Mouse (Mus musculus): Measurements from ENCODE around the gene Dsn1.

Gene Dsn1

DNA sequence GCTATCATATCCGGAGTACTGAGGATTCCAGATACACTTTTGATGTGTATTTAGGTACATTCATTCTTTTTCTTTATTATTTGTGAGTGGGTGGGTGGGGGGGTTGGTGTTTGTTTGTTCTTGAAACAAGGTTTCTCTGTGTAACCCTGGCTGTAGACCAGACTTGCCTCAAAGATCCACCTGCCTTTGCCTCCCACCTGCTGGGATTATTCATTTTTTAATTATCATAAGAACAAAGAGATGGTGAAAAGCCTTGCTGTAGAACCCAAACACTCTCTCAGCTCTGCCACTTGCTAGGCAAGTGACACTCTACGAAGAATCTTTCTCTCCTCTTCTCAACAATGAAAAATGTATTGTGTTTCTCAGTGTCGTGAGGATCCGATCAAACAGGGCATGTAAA is 12.3 kb upstream of the Dsn1 start:
- no peak for DNase-seq

DNA sequence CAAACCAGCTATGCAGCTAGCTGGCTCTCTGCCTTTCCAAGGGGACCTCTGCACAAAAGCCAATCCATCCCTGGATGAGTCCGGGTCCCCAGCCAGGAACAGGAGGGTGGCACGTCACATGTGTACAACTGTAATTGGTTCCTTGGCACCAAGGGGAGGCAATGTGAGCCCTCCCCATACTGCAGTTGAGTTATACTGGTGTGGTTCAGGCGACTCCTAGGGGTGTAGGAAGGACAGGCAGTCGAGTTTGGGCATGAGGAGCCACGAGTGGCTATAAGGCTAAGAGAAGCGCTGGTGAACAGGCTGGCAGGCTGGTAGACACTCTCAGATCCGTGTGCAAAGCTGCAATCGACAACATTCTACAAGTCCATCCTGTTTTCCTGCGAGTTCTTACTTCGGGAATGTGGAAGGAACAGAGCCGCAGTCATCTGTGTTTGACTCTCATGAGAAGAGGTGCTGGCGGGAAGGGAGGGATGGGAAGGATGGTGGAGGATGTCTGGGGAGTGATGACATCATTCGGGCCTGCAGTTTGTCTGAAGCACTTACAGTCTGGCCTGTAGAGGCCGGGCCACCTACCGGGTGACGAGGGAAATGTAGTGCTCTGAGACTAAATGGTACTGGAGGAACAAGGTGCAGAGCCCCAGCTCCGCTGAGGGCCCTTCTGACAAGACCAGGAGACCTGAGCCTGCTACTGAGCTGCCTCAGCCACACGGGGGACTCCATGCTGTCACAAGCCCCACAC is 9.7 kb upstream of the Dsn1 start:
- no peak for DNase-seq

DNA sequence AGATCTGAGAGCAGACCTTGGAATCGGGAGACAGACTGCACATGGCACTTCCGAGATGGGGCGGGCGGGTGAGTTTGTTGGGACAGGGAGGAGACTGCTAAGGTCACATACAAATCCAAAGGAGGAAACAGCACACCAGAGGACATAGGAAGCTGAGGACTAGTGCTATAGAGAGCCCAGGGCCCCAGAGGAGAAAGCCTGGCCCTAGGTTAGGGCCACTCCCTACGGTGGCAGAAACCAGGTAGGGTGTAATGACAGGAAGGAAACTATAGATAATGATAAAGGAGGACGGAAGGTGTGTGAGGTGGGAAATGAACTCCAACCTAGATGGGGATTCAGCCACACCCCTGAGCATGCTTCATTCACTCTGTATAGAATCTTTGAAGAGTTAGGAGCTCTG is 5.4 kb upstream of the Dsn1 start:
- no peak for DNase-seq

DNA sequence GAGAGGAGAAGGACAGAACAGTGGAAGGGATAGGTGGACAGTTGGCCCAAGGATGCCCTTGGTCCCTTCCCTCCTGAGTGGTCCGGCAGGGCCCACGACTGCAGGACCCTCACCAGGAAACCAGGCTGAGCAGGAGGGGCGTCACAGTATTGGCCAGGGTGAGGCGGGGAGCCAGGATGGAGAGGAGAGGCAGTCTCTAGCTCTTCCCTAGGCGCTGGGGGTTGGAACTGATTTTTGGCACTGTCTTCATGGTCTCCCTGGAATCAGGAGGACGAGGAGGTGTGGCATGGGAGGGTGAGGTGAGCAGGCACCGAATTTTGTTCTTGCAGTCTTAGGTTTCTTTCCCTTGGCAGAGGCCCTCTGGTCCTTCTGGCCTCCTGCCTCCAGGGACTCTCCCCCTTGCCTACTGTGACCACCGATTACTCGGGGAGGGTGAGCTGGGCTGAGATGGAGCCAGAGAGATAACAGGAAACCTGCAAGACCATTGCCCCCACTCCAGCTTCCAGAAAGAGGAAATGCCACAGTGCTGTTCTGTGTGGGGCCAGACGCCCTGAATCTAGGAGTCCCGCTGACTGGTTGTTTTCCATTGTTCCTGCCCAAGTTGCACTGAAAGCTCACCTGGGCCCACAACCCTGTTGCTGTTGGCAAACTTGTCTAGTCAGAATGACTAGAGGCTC is 3.8 kb upstream of the Dsn1 start:
- DNase-seq = peak; percentile 24

DNA sequence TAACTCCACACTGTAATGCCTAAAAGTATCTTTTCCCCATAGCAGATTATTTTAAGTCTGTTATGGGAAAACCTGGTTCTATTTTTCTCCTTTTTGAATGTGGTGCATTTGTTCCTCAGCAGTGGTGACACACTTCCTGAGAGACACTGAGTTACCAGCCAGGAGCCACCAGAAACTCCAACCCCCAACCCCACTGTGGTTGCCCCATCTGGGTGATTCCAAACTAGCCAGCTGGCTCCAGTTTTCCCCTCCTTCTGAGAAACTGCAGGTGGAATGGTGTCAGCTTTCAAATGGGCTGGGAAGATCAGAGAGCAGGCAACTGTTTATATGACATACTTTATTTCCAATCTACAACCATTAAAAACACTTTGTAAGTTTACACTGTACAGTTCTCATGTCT is 3.2 kb upstream of the Dsn1 start:
- peak; percentile 46 for DNase-seq

DNA sequence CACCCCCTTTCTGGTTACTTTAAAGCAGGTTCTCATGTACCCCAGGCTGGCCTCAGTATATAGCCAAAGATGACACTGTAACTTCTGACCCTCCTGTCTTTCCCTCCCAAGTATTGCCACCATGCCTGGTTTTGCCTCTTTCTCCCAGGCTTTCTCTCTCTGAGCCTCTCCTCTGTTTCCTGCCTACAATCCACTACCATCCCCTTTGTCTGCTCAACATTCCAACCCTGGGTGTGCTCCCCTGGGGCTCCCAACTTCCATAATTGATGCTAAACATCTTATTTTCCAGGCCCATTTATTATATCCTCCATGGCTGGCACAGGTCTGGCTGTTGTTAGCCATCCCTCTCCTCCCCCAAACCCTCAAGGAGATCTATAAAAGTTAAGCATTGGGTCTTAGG is 1.6 kb upstream of the Dsn1 start:
- DNase-seq = no peak

DNA sequence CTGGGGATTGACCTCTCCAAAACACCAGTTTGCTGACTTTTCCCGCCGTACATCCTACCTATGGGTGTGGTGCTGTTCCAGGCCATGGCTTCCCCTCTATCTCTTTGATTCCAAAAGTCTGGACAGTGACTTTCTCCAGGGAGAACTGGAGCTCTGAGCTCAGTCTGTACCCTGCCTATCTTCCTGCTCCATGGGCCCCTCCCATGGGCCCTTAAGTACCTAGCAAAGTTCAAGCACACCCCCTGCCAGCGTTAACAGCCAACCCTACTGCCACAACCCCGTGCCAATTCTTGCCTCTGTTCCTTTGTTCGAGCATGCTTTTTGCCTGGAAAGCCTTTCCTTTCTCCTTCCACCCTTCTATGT is 261 bp upstream of the Dsn1 start:
- no peak for DNase-seq

DNA sequence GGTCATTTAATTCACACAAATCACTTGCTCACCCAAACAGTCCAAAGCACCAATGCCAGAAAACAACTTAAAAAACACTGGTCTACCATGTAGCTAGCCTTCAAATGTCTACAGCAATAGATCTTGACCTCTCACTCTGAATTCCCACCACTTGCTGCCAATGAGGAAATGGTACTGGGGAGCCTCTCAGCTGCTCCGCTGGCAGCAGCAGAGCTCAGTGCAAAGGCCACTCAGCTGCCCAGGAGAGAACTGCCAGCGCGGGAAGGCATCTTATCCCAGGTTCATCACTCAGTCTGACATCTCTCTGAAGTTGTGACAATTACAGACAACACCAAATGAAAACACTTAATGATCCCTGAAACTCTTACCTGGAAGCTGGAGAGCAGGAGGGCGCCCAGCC is 4.6 kb downstream of the Dsn1 start:
- DNase-seq = no peak

DNA sequence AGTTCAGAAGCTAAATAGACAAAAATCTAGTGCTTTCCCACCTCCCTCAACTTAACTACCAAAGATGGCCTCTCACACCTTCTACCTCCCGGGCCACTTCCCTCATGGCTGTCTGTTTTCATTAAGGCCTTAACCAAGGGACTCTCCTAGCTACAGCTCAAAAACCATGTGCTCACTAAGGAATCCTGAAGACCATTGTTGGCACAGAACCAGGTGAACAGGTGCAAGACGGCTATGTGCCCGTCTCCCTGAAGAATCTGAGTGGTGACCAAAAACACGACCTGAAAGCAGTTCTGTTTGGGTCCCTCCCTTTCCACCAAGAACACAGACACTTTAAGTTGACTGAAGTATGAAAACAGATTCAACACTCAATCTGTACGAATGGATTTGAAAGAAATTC is 8.7 kb downstream of the Dsn1 start:
- DNase-seq = no peak

DNA sequence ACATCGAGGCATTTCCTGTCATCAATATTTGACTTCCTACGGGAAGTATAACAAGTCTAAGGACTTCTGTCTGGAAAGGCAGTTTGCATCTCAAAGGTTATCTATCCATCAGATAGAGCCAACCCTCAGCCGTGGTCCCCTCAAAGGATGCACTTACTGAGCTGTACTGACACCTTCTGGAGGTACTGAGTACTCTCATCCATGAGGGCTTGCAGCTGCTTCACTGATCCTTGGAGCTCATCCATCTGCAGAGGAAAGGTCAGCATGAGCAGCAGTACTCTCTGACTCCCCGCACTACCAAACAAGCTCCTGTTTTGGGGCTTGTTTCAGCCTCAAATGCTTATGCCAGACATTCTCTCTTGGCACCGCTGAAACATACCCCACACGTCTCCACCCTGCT is 10.4 kb downstream of the Dsn1 start:
- DNase-seq = peak; percentile 72

DNA sequence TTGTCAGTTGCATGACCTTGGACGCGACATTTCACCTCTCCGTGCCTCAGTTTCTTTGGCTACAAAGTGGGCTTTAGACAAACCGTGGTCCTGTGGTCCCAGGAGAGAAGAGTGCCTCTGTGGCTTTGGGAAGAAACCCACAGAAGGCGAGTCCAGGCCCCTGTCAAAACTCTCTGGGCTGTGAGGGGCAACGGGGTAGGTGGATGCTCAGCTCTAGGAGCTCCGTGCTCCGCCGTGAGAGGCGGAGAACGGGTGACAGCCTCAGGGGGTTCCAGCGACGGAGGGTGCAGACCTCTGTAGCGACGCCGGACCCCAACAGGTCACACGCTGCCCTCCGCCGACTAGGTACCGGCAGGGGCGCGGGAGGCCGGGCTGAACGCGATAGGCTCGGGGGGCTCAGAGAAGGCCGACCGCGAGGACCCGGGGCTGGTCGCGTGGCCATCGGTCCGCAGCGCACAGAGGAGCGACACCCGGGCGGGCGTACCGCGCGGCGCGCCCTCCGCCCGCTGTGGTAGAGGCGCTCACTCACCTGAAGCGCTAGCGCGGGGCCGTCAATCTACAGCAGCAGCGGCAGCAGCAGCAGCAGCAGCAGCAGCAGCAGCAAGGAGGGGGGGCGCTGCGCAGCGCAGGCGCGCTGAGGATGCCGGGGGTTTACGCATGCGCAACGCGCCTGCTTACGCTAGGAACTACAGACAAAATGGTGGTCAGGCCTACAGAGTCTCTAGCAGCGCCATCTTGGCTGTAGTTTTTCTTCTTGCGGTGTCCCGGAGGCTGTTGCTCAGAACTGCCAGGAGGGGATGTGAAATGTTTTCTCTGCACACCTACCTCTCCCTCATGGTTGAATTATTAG is 15.3 kb downstream of the Dsn1 start, which contains the start of gene Ndrg3:
Gene Ndrg3 (minus strand): TSS at position 587 of the 850 bp plus-strand sequence.
- DNase-seq = peak; percentile 98

DNA sequence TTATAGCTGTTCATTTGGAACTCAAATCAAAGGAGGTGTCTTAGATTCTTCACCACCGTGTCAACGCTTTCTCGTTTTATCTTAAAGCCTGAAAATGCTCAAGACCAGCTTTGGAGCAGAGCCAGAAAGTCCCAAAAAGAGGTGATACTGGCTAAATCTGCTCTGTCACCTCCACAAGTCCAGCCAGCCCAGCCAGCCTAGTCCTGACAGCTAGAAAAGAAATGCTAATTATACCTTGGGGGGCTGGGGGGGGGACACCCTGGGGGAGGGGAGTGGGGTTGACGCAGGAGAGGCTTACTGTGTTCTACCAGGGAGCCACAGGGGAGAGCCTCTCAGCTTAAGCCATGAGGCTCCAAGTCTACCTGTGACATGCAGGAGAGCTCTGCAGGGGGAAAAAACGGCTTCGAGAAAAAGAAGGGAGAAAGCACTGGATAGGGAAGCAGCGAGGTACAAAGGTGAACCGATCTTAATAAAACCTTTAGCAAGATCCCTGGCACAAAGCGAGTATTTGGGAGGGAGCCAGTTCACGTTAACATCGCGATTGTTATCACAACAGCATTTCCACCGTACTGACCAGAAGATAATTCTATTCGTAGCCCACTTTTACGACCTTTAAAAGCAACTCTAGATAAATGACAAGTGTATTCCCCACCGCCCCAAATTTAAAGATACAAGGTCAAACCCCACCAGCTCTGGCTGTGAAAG is 16.1 kb downstream of the Dsn1 start:
- no peak for DNase-seq

DNA sequence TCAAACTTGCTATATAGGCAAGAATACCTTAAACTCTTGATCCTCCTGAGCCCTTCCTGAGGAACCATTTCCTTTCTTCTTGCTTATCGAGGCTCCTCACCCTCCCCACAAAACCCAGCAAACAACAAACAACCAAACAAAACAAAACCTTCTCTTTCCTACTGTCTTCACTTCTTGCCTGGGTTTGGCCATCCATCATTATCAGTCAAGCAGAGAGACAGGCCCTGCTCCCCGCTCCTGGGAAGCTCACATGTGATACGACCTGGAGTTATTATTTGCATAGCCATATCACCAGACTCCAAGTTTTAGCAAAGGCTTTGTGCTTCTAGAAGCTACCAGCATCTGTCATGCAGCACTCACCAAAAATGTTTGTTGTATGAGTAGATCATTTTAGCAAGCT is 19.6 kb downstream of the Dsn1 start:
- no peak for DNase-seq

DNA sequence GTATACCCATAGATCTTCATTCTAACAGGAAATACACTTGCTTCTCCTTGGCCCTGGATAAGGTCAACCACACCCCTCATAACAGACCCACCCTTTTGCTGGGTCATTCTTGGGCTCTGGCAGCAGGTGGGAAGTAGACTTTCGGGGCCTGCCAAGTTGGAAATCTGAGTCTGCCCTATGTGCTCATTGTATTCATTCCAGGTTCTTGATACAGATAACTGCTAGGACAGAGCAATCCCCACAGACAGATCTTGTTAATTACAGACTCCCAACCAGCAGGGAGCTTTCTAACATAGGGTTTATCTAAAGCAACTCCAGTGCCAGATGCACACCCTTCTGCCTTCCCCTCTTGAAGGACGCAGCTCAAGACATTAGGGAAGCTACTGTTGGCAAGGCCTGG is 24.1 kb downstream of the Dsn1 start:
- peak; percentile 18 for DNase-seq

DNA sequence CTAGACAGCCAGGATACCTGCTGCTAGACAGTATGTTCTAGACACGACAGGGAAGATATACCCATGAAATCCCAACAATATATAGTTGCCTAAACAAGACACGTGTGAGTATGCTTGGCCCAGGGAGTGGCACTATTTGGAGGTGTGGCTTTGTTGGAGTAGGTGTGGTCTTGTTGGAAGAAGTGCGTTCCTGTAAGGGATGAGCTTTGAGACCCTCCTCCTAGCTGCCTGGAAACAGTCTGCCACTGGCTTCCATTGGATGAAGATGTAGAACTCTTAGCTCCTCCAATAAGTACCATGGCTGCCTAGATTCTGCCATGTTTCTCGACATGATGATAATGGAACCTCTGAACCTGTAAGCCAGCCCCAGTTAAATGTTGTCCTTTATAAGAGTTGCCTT is 25.7 kb downstream of the Dsn1 start:
- DNase-seq = no peak

DNA sequence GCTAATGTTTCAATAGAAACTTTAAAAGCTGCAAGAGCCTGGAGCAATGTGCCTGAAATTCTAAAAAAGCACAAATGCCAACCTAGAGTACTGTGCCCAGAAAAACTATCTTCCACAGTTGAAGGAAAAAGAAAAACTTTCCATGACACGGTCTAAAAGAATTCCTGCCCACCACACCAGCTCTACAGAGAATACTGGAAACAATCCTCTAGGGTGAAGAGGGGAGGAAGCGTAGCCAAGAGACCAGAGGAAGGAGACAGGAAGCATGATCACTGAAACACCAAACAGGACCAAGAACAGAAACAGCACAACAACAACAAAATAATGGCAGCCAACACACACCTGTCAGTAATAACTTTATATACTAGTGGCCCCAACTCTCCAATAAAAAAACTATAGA is 26.9 kb downstream of the Dsn1 start:
- DNase-seq = no peak

DNA sequence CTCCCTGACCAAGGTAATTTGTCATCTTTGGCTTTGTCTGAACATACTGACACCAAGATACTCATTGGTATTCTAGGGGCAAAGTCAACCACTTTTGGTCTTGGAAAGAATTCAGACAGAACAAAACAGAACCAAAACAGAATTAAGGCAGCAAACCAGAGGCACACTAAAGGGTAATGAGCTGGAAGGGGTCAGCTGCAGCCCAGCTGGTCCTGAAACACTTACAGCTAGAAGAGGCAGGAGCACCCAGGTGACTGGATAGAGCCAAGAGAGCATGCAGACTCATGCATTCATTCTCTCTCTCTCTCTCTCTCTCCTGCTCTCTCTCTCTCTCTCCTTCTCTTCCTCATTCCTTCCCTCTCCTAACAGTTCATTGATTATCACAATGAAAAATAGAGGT is 30.2 kb downstream of the Dsn1 start:
- DNase-seq = no peak

DNA sequence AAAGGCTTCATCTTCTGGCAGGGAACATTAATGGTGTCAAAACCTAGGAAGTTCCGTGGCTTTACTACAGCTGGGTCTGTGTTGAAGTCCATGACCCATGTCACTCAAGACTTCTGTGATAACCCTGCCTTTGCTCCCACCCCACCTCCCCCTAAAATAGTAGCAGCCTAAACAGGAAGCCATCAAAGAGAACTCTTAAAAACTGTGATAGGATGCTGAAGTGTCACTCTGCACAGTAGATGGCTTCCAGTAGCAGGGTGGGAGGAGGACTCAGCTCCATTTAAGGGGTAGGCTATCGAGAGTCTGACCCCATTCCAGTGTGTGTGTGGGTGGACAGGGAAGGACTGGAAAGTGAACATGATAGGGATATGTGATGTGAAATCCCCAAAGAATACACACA is 32.0 kb downstream of the Dsn1 start:
- DNase-seq = peak; percentile 12

DNA sequence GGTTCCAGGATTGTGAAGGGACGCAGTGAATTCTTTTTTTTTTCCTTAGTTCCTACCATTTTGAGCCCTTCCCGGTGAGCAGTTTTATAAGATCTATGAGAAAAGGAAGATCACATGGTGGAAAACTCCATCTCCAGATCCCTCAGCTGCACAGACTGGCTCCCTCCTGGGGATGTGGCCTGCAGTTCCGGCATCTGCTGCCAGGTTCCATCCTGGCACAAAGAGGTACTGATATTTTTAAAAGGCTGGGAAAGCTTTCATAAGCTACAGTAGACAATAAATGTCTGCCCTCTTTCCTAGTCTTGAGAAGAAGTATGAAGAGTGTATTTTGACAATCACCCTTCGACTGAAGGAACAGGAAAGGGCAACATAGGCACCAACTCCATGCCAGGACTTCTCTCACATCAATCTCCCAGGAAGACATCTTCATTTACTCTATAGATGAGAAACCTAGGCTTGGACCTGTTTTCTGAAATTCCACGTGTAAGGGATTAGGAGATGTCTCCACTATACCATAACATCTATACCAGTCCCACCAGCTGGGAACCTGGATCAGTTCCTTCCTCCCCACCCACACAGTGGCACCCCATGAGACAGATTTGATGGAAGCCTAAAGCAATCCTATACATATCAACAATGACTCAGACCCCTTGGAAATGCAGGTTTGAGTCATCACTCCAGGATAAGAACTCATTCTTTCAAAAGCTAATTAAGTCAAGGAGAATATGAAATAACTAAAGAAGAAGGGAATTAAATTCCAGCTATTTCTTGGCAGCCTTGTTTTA is 33.4 kb downstream of the Dsn1 start:
- DNase-seq = no peak

DNA sequence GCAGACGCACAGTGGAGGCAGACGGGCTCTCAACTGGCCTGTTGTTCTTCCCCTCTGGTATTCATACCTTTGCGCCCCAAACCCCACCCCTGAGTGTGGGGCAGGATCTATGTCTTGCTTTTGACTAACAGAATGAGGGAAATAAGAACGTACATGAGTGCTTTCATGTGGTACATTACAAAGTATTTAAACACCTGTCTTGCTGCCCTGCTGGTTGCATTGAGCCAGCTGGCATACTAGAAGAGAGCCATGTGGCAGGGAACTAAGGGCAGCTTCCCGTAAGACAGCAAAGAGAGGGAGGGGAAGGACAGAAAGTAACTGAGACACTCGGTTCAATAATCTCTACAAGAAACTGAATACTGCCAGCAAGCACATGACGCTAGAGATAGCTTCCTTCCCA is 36.7 kb downstream of the Dsn1 start:
- no peak for DNase-seq

DNA sequence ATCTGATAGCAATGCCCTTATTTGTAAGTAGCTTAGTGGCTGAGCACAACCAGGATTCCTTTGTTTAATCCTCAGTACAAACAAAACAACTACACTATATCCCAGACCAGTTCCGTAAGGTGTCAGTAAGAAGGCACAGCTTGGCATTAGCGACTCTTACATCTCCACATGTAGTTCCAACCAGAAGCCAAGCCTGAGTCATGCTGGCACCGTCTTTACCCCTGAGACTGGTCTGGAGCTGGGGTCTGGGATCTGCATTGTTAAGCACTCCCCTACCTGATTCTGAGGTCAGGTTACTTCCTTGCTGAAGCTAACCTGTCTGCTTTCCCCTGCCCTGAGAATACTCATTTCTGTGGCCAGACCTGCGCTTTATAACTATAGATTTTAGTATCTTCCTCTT is 38.5 kb downstream of the Dsn1 start:
- DNase-seq = no peak

DNA sequence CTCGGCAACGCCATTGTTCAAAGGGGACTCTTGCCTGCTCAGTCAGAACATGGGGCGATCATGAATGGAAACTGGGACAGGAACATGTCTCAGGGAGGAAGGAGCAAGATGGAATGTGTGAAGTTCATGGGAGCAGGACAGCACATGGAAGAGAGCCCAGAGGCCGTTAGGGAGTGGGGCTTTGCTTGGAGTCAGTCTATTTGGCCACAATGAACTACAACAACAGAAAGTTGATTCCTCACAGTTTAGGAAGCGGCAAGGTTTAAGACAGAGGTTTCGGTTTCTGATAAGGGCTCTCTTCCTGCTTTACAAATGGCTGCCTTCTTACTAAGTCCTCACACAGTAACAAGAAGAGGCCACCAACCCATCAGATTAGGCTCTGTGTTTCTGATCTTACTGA is 39.6 kb downstream of the Dsn1 start:
- DNase-seq = peak; percentile 53

DNA sequence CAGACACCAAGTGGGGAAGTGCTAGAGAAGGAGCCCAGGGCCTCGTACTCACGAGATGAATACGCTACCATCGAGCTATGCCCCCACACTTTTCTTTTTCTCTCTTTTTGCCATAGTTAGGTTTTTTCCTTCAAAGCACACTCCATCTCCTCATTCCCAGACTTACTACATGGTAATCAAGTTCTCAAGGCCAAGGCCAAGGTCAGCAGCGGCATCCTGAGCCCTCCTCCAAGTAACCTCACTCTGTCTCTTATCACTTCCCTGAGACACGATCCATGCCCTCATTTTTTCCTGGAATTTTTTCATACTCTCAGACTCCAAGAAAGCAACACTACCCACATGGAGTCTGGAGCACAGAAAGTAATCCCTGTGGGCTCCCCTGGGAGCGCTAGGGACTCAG is 43.1 kb downstream of the Dsn1 start:
- DNase-seq = no peak

Measured in lung, postnatal 10 days (tissue).